Mouse (Mus musculus): ENCODE measurements at regions not wholly inside any gene's neighbourhood (a gene's known extent, or its start where the extent isn't known, plus 50 kb on each side); places are given as distances from the start of the nearest gene placed in this dataset.

- TF ChIP-seq FOSL1 (IDR thresholded peaks at IDR 0.05; ENCODE audit: insufficient read depth, low read length, poor library complexity, severe bottlenecking) (no peak), CTCF (IDR thresholded peaks at IDR 0.05; ENCODE audit: control insufficient read depth, insufficient read depth, insufficient read length) (no peak)
Observed at GRCm38 (mm10) chr12:107322861-107323260, 165.6 kb upstream of the 3110018I06Rik start.
